Mouse (Mus musculus): ENCODE data around the gene Rock2. TPM values are rescaled to one million over a fixed set of nuclear protein-coding genes. Genes with fewer than 3 reads are reported as not detected.

Gene Rock2
- total and polyA plus RNA-seq, 3 experiments: 11.2 to 80.2 (median 78.0) TPM

DNA sequence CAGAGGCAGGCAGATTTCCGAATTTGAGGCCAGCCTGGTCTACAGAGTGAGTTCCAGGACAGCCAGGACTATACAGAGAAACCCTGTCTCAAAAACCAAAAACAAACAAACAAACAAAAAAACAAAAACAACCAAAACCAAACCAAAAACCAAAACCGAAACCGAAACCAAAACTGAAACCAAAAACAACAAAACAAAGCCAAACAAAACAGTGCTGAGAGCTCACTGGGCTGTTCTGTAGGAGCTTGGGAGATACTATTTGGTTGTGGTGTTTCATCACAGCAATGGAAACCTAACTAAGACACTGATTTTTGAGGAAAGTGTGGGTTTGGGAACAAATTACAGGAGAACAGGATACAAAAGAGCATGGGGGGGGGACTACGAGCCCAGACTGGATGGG, 127.5 kb downstream of the Rock2 start:
- H3K79me2 ChIP-seq (replicated peaks; ENCODE audit: control insufficient read depth, insufficient read depth, low read length): no peaks in the 10 kb centered on the region
- H3K36me3 ChIP-seq (ENCODE audit: control insufficient read depth, insufficient read depth, low read length): no peaks in the 10 kb centered on the region
- DNase-seq: no peak
- TF ChIP-seq EP300 (IDR thresholded peaks at IDR 0.05; ENCODE audit: insufficient read depth, low read depth, low read length): no peak
- TF ChIP-seq POLR2A (IDR thresholded peaks at IDR 0.05; ENCODE audit: insufficient read depth, low read depth, low read length): no peak
- TF ChIP-seq CTCF (IDR thresholded peaks at IDR 0.05): no peak
- 83% methylated on average over 4 of the region's 4 CpGs for WGBS
- no peaks in the 10 kb centered on the region for H3K27me3 ChIP-seq (ENCODE audit: control insufficient read depth, insufficient read depth, low read length)
- H3K4me1 ChIP-seq (ENCODE audit: control insufficient read depth, insufficient read depth, low read length): no peaks in the 10 kb centered on the region
- no peak overlapping the region for H3K4me3 ChIP-seq
- H3K27ac ChIP-seq: no peak overlapping the region
- no peak overlapping the region for H3K9ac ChIP-seq (ENCODE audit: low read depth, low read length)
- intact Hi-C loops (cut with DNase I): no loop called here

DNA sequence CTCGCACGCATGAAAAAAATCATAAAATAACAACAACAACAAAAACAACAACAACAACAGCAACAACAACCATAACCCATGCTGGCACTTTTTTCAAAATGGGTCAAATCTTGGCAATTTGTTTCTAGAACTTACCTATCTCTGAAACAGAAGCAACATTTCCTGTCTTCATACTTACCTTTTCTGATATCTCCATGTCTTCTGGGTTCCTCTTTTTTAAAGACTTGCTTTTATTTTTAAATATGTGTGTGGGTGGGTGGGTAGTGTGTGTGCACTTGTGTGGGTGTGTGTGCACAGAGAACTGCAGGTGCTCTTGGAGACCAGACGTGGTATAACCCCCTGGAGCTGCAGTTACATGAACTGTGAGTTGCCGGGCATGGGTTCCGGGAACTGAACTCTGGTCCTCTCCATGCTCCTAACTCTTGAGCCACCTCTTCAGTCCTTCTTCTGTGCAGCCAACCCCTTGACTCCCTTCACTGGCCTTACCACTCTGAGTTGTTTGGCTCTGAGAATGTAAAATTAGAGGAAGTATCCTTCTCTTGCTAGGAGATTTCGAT, 129.9 kb downstream of the Rock2 start:
- TF ChIP-seq POLR2A (IDR thresholded peaks at IDR 0.05; ENCODE audit: insufficient read depth, low read depth, low read length) (no peak), EP300 (IDR thresholded peaks at IDR 0.05; ENCODE audit: insufficient read depth, low read depth, low read length) (no peak), CTCF (IDR thresholded peaks at IDR 0.05) (no peak)
- no peaks in the 10 kb centered on the region for H3K4me1 ChIP-seq (ENCODE audit: control insufficient read depth, insufficient read depth, low read length)
- H3K79me2 ChIP-seq (replicated peaks; ENCODE audit: control insufficient read depth, insufficient read depth, low read length): no peaks in the 10 kb centered on the region
- no peak for DNase-seq
- 92% methylated on average over 6 of the region's 6 CpGs for WGBS
- no peak overlapping the region for H3K4me3 ChIP-seq
- intact Hi-C loops (cut with DNase I): no loop called here
- H3K27me3 ChIP-seq (ENCODE audit: control insufficient read depth, insufficient read depth, low read length): peaks cover 1% of the 10 kb centered on the region; the same call in 1 of the 2 replicates
- no peak overlapping the region for H3K27ac ChIP-seq
- no peak overlapping the region for H3K9ac ChIP-seq (ENCODE audit: low read depth, low read length)
- no peaks in the 10 kb centered on the region for H3K36me3 ChIP-seq (ENCODE audit: control insufficient read depth, insufficient read depth, low read length)

DNA sequence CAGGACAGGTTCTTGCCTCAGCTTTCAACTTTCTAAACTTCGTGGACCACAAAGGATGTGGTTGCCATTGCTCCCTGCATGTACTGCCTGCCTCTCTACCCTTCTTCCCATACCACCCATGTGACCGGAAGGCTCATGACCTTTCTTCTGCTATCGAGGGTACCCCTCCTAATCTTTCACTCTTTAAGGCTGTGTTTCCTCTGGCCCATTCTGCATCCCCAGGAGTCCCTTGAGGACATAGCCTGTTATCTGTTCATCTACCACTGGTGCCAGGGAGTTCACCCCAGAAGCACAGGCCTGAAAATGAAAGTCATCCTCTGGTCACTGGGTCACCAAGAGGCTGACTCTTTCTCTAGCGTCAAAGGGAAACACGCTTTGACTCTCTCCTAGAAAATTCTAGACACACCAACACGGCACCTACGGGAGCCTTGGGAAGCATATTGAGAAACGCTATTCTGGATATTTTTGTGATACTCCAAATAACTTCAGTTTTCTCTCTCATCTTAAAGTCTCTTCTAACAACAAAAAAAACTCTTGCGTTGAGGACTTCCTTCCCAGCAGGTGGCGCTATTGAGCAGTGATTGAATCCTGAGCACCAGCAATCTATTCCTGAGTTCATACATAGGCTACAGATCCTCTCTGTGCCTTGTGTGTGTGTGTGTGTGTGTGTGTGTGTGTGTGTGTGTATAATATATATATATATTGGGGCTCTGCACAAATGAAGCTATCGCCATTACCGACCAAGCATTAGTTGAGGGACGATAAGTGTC, 138.2 kb downstream of the Rock2 start:
- no peaks in the 10 kb centered on the region for H3K27me3 ChIP-seq (ENCODE audit: control insufficient read depth, insufficient read depth, low read length)
- no peaks in the 10 kb centered on the region for H3K4me1 ChIP-seq (ENCODE audit: control insufficient read depth, insufficient read depth, low read length)
- H3K79me2 ChIP-seq (replicated peaks; ENCODE audit: control insufficient read depth, insufficient read depth, low read length): no peaks in the 10 kb centered on the region
- peak; percentile 50 to 66 for DNase-seq
- 32% methylated on average over 13 of the region's 13 CpGs for WGBS
- intact Hi-C loops (cut with DNase I): loop anchor here (1.0 kb wide), 1 partner anchor 224 kb away; no protein-coding TSS in a partner anchor
- no peak overlapping the region for H3K4me3 ChIP-seq
- TF ChIP-seq CTCF (IDR thresholded peaks at IDR 0.05) (peak; percentile 75), EP300 (IDR thresholded peaks at IDR 0.05; ENCODE audit: insufficient read depth, low read depth, low read length) (no peak)
- no peak overlapping the region for H3K27ac ChIP-seq
- H3K36me3 ChIP-seq (ENCODE audit: control insufficient read depth, insufficient read depth, low read length): no peaks in the 10 kb centered on the region
- H3K9ac ChIP-seq (ENCODE audit: low read depth, low read length): no peak overlapping the region

DNA sequence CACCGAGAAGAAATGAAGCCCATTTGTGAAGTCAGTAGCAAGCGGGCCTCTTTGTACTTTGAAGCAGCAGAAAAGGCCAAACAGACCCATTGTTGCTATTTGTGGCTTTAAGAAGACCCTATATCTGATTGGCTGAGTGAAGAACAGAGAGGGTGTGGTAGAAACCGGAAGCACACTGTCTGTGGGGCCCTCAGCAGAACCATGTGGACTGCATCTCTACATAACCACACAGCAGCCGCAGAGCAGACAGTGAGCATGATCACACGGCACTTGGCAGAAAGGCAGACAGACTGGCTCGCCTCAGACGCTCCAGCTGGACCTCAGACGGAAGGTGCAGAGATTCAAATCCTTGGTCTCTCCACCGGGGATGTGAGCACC, 138.8 kb downstream of the Rock2 start:
- WGBS: 63% methylated on average over 9 of the region's 9 CpGs
- H3K27me3 ChIP-seq (ENCODE audit: control insufficient read depth, insufficient read depth, low read length): no peaks in the 10 kb centered on the region
- H3K4me3 ChIP-seq: no peak overlapping the region
- intact Hi-C loops (cut with DNase I): no loop called here
- no peak for TF ChIP-seq EP300 (IDR thresholded peaks at IDR 0.05; ENCODE audit: insufficient read depth, low read depth, low read length)
- TF ChIP-seq CTCF (IDR thresholded peaks at IDR 0.05): no peak
- TF ChIP-seq POLR2A (IDR thresholded peaks at IDR 0.05; ENCODE audit: insufficient read depth, low read depth, low read length): no peak
- H3K9ac ChIP-seq (ENCODE audit: low read depth, low read length): no peak overlapping the region
- no peak for DNase-seq
- no peaks in the 10 kb centered on the region for H3K4me1 ChIP-seq (ENCODE audit: control insufficient read depth, insufficient read depth, low read length)
- H3K79me2 ChIP-seq (replicated peaks; ENCODE audit: control insufficient read depth, insufficient read depth, low read length): no peaks in the 10 kb centered on the region
- H3K36me3 ChIP-seq (ENCODE audit: control insufficient read depth, insufficient read depth, low read length): no peaks in the 10 kb centered on the region
- no peak overlapping the region for H3K27ac ChIP-seq

DNA sequence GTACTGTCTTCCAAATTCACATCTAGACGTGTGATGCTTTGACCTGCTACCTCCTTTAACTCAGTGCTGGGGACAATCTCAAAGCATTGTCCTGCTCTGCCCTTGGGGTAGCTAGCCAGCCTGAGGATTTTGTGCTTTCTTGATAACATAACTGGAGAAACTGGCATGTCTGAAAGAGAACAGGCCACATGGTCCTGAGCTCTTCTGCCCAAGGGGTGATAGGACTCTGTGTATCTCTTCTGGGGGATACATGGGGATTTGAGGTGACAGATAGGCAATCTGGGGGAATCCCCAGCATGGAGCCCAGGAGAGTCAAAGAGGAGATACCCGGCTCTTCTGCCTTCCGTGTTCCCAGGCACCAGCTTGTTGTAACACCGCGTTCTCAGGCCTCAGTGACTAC, 140.0 kb downstream of the Rock2 start:
- no peaks in the 10 kb centered on the region for H3K36me3 ChIP-seq (ENCODE audit: control insufficient read depth, insufficient read depth, low read length)
- no peak for DNase-seq
- no peak overlapping the region for H3K9ac ChIP-seq (ENCODE audit: low read depth, low read length)
- no peak overlapping the region for H3K4me3 ChIP-seq
- intact Hi-C loops (cut with DNase I): no loop called here
- H3K79me2 ChIP-seq (replicated peaks; ENCODE audit: control insufficient read depth, insufficient read depth, low read length): no peaks in the 10 kb centered on the region
- no peak overlapping the region for H3K27ac ChIP-seq
- no peak for TF ChIP-seq POLR2A (IDR thresholded peaks at IDR 0.05; ENCODE audit: insufficient read depth, low read depth, low read length)
- TF ChIP-seq CTCF (IDR thresholded peaks at IDR 0.05): no peak
- no peak for TF ChIP-seq EP300 (IDR thresholded peaks at IDR 0.05; ENCODE audit: insufficient read depth, low read depth, low read length)
- no peaks in the 10 kb centered on the region for H3K4me1 ChIP-seq (ENCODE audit: control insufficient read depth, insufficient read depth, low read length)
- 85% methylated on average over 5 of the region's 5 CpGs for WGBS
- H3K27me3 ChIP-seq (ENCODE audit: control insufficient read depth, insufficient read depth, low read length): no peaks in the 10 kb centered on the region

DNA sequence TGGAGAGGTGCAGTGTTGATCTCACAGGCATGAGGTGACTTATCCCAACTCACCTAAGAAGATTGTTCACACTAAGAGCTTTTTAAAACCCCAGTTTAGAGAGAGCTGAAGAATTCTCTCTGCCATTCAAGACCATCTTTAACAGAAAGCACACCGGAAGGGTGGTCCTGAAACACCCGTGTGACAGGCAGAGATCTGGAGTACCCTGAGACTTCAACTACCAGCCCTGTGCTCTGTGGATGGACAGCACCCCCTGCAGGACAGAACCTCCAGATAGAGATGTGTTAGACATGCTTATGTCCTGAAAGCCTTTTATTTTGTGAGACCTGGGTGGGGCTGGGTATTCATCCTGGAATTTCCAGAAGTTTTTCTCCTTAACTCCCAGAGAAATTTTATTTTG, 140.4 kb downstream of the Rock2 start:
- intact Hi-C loops (cut with DNase I): no loop called here
- 60% methylated on average over 2 of the region's 2 CpGs for WGBS

More for the DNA sequence above, 140.4 kb downstream of the Rock2 start:
- Histone ChIP-seq H3K27ac (no peak overlapping the region), H3K79me2 (replicated peaks; ENCODE audit: control insufficient read depth, insufficient read depth, low read length) (no peaks in the 10 kb centered on the region), H3K4me1 (ENCODE audit: control insufficient read depth, insufficient read depth, low read length) (no peaks in the 10 kb centered on the region), H3K36me3 (ENCODE audit: control insufficient read depth, insufficient read depth, low read length) (no peaks in the 10 kb centered on the region), H3K9ac (ENCODE audit: low read depth, low read length) (no peak overlapping the region), H3K27me3 (ENCODE audit: control insufficient read depth, insufficient read depth, low read length) (no peaks in the 10 kb centered on the region), H3K4me3 (no peak overlapping the region)
- no peak for TF ChIP-seq EP300 (IDR thresholded peaks at IDR 0.05; ENCODE audit: insufficient read depth, low read depth, low read length)
- TF ChIP-seq CTCF (IDR thresholded peaks at IDR 0.05): peak; percentile 57
- no peak for TF ChIP-seq POLR2A (IDR thresholded peaks at IDR 0.05; ENCODE audit: insufficient read depth, low read depth, low read length)
- DNase-seq: no peak
